Mouse (Mus musculus): ENCODE data around the gene Tiam2.
A peak's percentile ranks its signal among the peaks of the same experiment; 100 is the strongest.

Tiam2 gene

DNA sequence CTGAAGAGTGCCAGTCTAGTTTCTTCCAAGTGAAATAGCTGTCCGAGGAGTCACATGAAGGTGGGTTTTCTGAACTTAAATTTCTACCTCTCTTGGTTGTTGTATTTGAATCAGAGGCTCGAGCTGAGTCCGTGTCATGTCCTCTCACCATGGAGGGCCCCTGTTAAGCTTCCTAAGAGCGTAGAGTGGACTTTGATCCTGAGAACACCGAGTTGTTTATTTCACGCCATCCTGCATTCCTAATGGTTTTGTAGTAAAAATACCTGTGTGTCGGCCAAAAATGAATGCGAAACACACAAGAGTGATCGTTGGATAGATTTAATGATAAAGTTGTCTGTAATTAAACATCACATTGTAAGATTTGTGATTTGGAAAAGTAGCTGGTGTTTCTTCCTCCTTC is 128.5 kb downstream of the Tiam2 start:
- no peak for DNase-seq

DNA sequence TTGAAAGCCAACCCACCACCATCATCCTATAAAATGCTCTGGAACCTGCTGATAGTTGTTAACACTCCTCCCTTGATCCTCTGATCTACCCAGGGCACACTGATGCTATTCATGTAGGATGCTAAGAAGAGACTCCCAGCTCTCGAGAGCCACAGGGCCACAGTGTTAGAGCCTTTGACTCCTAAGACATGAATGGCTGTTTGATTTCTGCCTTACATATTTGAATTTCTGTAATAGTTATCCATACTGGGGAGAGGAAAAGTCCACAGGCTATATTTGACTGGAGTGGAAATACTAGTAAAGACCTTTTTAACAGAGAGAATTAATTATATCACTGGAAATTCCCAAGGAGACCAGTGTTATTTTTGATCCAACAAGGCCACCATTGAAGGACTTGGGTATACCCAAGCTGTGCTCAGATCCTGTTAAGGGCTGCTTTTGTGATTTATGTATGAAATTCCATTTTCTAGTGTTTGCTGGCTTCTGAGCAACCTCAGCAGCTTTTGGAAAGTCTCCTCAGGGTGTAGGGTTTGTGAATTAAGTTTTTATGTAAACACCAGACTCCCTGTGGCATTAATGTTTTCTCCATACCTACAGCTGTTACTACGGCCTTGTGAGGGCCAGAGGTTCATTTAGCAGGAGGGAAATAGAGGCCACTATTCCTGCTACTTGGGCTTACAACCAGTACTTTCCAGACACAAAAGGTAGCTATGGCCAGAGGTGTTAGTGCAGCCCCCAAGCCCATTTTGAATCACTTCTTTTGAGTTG is 131.7 kb downstream of the Tiam2 start:
- DNase-seq, result no peak

DNA sequence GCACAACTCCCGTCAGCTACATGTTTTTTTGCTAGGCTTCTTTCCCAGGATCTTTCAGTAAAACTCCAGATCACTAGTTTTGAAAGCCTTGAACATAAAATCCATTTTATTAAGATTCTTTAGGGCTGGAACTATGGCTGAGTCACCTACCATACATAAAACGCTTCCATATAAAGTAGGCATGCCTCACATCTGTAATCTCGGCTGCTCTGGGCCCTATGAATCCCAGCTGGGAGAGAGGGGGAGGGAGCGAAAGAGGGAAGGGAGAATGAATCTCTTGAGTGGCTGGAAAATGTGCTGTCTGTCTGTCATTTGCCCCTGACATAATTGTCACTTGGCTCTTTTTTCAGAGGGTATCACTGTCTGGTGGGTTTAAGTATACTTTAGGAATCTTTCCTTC is 139.5 kb downstream of the Tiam2 start:
- DNase-seq, result no peak

DNA sequence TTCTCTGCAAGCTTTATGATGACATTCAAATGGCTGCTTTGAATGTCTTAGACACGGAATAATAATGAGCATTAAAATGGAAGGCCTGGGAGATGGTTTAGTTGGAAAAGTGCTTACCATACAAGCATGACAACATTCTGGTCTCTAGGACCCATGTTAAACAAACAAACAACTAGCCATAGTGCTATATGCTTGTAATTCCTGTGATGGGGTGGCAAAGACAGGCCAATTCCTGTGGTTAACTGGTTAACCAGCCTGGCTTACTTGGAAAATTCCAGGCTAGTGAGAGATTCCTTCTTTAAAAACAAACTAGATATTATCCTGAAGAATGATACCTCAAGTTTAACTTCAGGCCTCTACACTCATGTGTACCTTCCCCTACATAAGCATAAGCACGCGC is 140.3 kb downstream of the Tiam2 start:
- no peak for DNase-seq

- DNase-seq, result no peak
These were observed 141.4 kb downstream of the Tiam2 start for GRCm38 (mm10) chr17:3467636-3468324.

GRCm38 (mm10) chr17:3472018-3472417 is 145.6 kb downstream of the Tiam2 start:
- no peak for DNase-seq

DNA sequence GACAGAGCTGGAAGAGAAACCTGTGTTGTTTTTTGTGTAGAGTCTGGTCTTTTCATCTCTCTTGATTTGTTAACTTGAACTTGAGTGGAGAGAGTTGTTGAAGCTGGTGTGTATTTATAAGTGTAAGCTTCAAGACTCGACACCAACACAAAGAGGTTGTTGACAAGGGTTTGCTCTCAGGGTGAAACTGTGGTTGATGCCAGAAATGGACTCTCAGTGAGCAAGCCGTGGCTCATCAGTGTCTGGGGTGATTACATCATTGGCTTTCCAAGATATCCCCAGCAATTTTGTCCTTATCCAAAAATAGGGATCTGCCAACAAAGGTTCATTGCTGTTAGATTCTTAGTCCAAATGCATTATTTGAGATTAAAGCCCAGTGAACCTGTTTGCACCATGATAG is 150.2 kb downstream of the Tiam2 start:
- no peak for DNase-seq

- peak; percentile 48 to 61 for DNase-seq
These were observed 155.5 kb downstream of the Tiam2 start for GRCm38 (mm10) chr17:3481576-3482575.

GRCm38 (mm10) chr17:3483091-3483490 is 156.7 kb downstream of the Tiam2 start:
- DNase-seq, result no peak

- DNase-seq, result no peak
These were observed 159.5 kb downstream of the Tiam2 start for GRCm38 (mm10) chr17:3485851-3486250.

DNA sequence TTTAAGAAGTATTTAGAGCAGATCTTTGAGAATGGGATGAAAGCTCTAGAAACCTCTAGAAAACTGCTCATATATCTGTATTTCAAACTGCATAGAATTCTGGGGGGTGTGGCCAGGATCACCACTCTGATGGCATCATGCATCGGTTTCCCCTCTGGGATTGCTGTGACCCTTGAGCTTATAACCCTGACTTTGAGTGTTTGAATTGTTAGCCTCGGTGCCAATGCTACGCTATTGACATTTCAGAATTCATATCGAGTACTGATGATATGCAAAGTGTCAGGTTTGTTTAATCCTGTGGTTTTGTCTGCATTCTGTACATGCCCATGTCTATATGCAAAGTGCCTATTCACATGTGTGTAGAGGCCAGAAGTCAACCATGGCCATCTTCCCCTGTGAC is 160.8 kb downstream of the Tiam2 start:
- DNase-seq, result no peak

DNA sequence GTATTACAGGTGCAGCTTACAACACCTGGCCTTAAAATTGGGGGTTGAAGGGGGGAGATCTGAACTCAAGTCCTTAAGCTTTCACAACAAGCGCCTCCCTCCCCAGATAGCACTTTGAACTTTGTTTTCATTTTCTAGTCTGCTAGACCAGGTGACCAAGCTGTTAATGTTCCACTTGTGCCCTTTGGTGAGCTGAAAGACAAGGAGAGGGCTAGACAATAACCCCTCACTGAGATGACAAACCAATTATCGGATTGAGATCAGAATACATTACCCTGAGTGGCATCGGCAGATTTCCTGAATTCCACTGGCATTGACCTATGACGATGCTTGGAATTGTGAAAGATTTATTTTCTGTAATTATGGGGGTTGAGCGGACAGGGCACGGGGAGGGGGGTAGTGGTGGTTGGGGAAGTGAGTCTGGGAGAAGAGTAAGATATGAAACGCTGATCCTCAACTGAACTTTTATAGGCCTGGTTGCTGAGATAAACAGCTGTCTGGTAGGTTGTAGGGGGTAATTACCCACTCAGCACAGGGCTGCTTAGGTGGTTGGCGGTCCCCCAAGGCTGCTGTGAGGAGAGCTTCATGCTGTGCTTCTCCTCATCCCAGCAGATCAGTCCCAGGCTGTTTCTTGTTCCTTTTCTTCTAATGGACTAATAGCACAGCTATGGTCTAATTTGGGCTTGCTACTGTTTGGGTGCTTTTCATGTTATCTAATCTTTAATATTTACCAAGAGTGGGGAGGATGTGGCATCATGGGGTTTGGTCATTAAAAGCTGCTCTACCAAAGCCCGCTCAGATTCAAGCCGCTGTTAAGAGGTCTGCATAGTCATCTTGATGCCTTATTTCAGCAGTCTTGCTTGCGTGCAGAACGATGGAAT is 161.6 kb downstream of the Tiam2 start:
- DNase-seq, result no peak

DNA sequence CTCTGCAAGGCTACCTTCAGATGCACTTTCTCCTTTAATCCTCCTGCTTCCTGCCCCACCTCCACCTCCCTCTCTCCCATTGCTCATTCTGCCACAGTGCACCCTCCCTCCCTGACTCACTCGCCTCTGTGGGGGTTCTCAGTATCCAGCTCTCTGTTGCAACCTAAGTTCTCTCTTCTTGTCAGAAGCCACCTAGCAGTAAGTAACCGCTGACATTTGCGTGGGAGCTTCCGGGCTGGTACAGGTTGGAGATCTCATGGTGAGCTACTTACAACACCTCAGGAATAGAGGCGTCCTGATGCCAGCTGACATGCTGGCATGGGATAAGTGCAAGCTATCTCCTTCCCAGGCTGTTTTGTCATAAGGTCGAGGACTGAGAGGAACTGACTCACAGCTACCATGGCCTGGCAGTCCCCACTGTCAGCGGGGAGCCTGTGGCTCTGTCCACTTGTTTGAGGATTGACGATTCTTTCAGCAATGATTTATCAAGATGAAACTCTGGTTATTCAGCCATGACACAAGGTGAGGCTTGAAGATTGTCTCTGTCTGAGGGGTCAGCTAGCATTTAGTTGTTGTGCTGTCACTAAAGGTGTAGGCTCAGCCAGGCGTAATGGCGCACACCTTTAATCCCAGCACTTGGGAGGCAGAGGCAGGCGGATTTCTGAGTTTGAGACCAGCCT is 164.0 kb downstream of the Tiam2 start:
- DNase-seq, result peak in 1 of 2 experiments; percentile 3

DNA sequence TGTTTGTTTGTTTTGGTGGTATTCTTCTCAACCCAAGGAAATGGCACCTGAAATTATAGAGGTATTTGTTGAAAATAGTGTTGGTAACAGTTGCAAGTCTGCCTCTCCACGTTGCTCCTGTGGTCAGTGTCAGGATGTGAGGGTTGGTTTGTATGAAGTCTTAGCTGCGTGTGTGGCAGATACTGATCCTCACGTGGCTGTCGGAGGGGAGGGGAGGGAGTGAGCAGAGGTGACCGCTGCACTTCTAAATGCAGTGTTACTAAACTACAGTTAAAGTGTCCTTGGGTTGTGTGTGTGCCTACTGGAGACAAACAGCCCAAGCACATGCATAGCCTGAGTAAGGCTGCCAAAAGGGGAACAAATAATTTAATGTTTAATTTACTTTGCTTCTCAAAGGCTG is 164.7 kb downstream of the Tiam2 start:
- no peak for DNase-seq

DNA sequence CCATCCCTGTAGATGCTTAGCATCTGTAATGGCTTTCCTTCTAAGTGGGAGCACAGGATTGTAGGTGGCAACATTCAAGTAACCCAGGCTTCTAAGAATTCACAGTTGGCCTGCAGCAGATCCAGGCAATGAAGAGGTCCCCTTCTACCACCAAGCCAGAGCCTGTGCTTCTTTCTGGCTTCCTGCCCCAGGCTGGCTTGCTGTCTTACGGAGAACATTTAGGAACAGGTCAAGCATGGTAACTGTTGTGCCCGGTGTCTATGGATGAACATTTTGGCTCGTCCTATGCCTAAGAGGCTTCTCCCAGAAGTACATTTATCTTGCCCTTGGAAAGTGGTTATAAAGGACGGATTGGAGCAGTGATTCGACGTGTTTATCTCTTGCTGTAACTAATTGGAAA is 165.3 kb downstream of the Tiam2 start:
- DNase-seq, result no peak

DNA sequence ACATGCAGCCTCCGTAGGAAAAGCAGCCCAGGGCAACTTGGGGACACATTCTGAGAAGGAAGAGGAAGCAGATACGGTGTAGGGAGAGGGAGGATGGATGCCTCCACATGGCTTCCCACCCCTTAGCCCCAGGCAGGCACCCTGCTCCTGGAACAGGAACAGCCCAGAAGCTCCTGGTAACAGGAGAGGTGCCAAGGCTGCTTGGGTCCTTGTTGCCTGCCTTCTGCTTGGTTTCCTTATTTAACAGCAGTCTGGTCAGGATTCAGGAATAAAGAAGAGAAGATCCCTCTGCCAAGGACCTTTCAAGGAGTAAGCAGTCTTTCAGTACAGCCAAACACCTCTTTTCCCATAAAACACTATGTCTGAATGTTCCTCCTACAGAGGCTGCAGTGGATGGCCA is 169.2 kb downstream of the Tiam2 start:
- no peak for DNase-seq

DNA sequence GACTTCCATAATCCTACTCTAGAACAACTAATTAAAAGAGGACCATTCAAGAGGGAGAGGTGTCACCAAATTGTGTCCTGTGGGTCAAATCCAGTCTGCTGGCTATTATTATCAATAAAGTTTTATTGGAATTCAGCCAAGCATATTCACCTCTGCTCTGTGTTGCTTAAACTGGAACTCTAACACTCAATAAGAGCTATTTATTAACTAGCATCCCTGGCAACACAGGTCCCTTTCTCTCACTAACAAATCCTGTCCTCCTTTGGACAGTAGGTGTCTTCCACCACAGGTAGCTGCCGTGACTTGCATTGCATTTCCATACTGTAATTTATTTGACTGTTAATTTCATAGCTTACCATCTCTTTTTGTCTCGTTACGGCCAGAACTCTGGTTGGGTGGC is 169.7 kb downstream of the Tiam2 start:
- DNase-seq, result no peak

DNA sequence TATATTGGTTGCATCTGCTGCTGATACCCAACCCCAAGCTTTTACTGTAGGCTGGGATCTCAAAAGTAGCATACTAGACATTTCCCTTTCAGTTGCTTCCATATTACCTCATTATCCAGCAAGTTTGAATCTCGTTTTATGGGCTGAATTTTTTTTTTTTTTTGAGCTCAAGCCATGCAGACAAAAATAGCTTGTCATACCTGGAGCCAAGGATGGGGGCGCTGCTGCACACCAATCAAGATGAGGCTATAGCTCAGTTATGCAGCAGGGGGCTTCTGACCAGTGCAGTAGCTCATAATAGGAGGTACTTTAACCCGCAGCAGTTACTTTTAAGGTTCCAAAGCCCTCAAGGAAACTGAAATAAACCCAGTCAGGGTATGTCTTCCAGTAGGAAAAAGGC is 171.7 kb downstream of the Tiam2 start:
- peak in 1 of 2 experiments; percentile 7 for DNase-seq

- no peak for DNase-seq
These were observed 172.2 kb downstream of the Tiam2 start for GRCm38 (mm10) chr17:3498580-3498979.

GRCm38 (mm10) chr17:3499468-3499867 is 173.1 kb downstream of the Tiam2 start:
- no peak for DNase-seq

DNA sequence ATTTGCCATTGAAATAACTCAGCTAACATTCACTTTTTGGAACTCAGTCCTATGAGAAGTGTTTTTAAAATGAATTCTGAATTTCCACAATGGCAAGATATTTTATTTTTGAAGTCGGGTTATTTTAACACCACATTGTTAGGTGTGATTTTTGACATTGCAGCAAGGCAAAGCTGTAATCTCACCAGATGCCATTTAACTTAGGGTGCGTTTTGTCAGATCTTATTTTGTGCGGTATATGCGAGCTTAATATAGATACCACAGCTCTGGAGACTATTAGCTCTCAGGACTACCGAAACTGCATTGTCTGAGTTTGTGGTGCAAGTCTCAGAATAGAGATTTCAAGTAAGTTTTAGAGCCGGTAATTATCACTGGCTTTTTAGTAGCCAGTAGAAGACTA is 173.7 kb downstream of the Tiam2 start:
- DNase-seq, result no peak

DNA sequence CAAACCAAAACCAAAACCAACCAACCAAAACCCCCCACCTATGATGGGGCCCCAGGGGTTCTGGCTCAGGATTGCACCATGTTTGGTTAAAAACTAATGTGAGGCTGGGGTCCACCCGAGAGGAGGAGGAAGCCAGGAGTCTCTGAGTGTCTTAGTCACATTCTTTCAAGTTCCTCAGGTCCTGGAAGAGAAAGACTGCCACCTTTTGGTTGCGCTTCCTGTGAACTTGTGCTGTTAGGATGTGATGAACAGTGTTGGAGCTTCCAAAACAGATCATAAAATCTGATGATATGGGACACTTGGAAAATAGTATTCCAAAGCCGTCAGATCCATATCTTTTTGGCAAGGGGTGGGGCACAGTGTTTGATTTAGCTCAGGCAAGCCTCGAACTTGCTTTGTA is 174.6 kb downstream of the Tiam2 start:
- no peak for DNase-seq
